Mouse (Mus musculus) brain, embryonic 14.5 days (tissue): ENCODE measurements around the gene Kif18b.

Experiments used
- CTCF ChIP-seq: fragments of 200-500 bp; IDR thresholded peaks from 2 replicates; pipeline ENCODE4 v1.5.1; 2012; ENCODE audit warnings: inconsistent platforms, mild to moderate bottlenecking, moderate library complexity, borderline replicate concordance; ENCODE audit not compliant: insufficient read depth, insufficient read length; ENCODE audit errors: extremely low read depth
- POLR2A ChIP-seq: fragments of 200-500 bp; IDR thresholded peaks from 2 replicates; pipeline ENCODE4 v1.6.1; 2012; ENCODE audit warnings: mild to moderate bottlenecking, inconsistent platforms, borderline replicate concordance; ENCODE audit not compliant: poor library complexity, insufficient read depth, insufficient read length, severe bottlenecking; ENCODE audit errors: extremely low read depth

DNA sequence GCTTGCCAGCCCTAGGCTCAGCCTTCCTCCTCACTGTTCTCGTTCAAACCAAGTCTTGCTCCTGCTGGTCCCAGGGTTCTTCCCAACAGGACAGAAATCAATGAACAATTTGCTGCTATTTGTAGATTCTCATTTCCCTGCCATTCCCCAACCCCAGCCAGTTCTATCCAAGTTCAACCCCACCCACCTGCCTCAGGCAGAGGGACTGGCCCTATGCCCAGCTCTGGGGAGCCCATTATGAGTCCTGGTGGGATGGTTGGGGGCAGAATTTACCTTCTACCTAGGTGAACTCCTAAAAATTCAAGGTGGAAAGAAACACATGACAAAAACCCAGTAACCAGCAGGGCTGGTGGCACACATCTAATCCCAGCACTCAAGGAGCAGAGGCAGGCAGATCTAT lies 47.4 kb upstream of the Kif18b start:
- no peak for TF ChIP-seq POLR2A
- TF ChIP-seq CTCF = no peak
